Mouse (Mus musculus): ENCODE results near the gene Dyrk3.

- TF ChIP-seq POLR2AphosphoS5 (IDR thresholded peaks at IDR 0.05; ENCODE audit: insufficient replicate concordance, low read depth, low read length) (no peak), CTCF (IDR thresholded peaks at IDR 0.05; ENCODE audit: low read depth, low read length) (no peak), GATA1 (IDR thresholded peaks at IDR 0.05; ENCODE audit: borderline replicate concordance, low read length) (no peak), TAL1 (conservative IDR thresholded peaks at IDR 0.05; ENCODE audit: low read depth, low read length) (no peak)
Measured at GRCm38 (mm10) chr1:131078761-131079330, 59.3 kb downstream of the Dyrk3 start.
